Mouse (Mus musculus): ENCODE measurements around the gene Tsnax.

Tsnax gene

DNA sequence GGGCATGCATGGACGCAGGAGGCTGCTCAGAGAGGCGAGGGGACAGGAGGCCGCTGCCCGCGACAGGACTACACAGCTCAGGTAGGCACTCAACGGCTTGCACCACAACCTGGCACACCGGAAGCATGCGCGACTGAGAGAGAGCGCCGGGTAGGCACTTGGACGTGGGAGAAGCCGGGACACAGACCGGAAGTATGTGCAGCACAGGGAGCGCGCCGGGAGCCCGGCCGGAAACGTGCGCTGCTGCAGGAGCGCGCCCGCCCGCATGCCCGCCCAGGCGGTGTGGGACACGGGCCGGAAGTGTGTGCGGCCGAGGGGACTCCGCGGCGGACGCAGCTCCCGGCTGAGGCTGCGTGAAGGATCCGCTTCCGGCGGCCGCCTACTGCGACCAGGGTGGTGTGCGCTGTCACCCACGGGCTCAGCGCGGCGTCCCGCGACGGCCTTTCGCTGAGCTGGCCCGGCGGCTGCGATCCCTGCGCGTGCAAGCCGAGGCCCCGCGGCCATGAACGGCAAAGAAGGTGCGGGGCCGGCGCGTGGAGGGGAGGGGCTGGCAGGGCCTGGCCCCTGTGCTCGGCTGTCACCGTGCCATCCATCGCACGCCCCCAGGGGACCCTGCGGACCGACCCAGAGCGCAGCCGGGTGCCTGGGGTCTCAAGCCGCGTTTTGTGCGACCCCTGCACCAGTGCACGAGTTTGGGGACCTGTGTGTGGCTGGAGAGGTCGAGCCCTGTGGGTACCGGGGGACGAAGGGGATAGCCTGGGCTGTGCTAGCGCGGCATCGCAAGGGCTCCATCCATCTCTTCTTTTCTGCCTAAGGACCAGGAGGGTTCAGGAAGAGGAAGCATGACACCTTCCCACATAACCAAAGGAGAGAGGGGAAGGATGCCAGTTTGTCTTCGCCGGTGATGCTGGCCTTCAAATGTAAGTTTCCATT is at the start of gene Tsnax:
Gene Tsnax (plus strand): TSS at position 303 of the 933 bp plus-strand sequence.
- peak; percentile 87 for DNase-seq (ENCODE audit: low spot score)

DNA sequence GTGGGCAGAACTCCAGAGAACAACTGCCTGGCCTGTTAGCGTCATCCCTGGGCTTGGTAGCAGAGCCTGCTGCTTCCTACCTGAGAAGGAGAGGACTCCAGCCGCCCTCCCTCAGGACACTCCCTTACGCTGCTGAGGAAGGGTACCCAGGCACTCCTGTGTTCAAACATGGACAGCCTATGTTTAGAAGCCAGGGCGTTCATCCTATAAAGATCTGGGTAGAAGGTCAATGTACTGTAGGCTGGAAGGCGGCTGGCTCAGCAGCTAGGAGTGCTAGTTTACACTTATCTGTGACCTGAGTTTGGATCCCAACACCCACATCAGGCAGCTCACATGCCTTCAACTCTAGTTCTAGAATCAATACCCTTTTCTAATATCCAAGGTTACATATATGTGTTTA is 49.6 kb upstream of the Tsnax start:
- no peak for DNase-seq (ENCODE audit: low spot score)

DNA sequence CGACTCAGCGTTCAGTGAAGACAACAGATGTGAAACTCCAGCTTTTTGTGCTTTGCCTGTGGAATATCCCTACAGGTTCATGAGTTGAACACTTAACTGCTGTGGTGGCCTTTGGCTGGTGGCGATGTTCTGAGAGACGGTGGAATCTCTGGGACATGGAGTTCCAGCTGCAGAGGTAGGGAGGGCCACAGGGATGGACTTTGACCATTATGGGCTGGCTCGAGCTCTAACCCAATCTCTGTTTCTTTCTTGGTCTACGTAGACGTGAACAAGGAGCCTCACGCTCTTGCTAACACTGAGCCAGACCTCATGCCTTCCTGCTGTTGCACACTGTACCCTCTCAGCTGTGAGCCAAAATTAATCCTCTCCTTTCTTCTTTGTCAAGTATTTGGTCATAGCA is 47.8 kb upstream of the Tsnax start:
- DNase-seq (ENCODE audit: low spot score), result no peak

DNA sequence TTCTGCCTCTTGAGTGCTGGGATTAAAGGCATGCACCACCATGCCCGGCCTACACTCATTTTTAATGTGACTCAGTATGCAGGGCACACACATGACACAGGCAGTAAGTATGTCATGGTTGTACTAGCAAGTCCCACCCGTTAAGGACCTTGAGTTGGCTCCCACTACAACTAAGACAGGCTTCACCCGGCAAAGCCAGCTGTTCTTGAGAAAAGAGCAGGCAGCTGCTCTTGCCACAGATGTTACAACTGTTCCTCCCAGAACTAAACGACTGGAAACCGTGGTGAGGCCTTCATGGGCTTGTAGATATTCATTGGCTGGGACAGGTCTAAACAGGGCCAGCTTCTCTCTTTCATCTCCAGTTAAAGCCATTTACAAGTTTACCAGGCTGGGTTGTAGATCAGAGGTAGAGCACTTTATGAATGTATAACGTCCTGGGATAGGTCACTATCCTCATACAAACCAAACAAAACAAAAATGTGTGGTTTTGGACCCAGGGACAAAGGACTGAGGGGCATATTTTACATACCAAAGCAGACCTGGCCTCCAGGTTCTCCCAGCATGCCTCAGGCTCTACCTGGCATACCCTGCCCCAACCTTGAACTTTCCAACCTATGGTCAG is 42.4 kb upstream of the Tsnax start:
- DNase-seq (ENCODE audit: low spot score), result no peak

DNA sequence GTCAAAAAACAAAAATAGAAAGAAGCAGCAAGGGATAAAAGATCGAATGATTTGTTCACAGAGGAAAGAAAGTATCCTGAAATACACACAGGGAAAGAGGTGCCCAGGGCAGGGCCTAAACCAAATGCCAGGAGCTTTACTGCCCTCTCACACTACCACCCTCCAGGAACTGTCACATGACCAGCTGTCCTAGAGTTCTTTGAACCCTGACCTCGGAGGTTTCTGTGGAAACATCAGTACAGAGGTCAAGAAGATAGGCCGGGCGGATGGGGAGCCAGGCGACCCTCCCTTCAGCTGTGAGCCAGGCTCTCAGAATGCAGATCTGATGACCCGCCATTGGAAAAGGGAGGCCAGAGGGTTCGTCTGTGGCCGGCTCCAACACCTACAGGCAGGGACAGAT is 39.6 kb upstream of the Tsnax start:
- no peak for DNase-seq (ENCODE audit: low spot score)

DNA sequence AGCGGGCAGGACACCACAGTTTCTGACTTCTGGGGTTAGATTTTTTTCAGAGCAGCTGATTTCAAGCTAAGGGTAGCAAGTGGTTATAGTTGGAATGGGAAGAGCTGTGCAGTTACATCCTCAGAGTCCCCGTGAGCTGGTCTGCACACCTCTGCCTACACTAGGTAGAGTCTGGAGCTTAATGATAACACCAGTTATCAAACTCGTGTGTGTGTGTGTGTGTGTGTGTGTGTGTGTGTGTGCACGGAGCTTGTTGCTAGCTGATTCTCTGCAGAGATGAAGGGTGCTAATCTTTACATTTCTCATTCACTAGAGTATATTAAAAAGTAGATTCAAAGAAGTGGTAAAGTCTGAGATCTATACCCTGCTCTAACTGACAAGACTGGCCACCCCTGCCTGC is 38.5 kb upstream of the Tsnax start:
- DNase-seq (ENCODE audit: low spot score), result no peak

DNA sequence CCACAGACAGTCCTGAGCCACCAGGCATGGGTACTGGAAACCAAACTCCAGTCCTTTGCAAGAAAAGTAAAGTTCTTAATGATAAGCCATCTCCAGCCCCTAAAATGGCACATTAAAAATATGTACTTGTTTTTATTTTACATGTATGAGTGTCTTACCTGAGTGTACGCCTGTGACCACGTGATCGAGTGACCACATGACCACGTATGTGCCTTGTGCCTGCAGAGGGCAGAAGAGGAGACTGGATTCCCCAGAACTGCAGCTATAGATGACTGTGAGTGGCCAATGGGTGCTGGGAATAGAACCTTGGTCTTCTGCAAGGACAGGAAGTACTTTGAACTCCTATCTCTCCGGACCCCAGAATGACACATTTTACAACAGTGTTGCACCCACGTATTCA is 36.6 kb upstream of the Tsnax start:
- DNase-seq (ENCODE audit: low spot score), result no peak

DNA sequence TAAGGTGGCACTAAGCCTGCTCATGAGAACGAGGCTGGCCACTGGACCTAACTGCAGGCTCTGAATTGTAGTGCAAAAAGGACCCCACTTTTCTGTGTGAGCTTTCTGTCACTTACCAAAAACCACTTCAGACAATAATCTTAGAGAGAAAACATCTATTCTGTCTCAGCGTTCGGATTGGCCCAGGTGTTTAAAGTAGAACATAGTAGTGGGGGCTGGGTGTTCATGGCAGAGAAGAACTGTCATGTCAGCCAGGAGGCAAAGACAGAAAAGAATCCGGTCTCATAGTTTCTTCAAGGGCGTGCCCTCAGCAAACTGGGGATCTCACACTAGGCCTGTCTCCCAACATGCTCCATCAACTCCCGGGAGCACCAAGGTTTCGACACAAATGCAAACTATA is 34.8 kb upstream of the Tsnax start:
- no peak for DNase-seq (ENCODE audit: low spot score)

DNA sequence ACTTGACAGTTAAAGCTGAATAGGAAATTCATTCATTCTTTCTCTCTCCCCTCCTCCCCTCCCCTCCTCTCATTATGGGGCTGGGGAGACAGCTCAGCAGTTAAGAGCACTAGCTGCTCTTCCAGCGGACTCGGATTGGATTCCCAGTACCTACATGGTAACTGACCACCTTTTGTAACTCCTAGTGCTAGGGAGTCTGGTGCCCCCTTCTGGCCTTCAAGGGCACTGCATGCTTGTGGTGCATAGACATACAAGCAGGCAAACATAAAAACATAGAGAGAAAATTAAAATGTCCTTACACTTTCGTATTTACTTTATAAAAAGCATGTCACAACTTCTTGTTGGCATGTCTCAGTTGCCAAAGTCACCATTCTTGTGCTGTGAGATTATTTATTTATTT is 32.8 kb upstream of the Tsnax start:
- DNase-seq (ENCODE audit: low spot score), result no peak

DNA sequence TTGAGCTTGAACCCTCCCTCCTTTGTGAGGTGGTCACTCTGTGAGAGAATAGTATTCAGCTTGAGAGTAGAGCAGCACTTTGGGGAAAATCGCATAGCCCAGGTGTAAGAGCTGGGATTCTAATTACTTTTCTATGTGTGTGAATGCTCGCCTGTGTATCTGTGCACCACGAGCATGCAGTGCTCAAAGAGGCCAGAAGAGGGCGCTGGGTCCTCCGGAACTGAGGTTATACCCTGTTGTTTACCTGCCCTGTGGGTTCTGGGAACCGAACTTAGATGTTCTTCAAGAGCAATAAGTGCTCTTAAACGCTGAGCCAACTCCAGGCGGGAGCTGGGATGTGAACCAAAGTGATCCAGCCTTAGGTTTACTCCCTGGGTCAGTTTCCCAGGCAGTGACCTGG is 32.0 kb upstream of the Tsnax start:
- no peak for DNase-seq (ENCODE audit: low spot score)

DNA sequence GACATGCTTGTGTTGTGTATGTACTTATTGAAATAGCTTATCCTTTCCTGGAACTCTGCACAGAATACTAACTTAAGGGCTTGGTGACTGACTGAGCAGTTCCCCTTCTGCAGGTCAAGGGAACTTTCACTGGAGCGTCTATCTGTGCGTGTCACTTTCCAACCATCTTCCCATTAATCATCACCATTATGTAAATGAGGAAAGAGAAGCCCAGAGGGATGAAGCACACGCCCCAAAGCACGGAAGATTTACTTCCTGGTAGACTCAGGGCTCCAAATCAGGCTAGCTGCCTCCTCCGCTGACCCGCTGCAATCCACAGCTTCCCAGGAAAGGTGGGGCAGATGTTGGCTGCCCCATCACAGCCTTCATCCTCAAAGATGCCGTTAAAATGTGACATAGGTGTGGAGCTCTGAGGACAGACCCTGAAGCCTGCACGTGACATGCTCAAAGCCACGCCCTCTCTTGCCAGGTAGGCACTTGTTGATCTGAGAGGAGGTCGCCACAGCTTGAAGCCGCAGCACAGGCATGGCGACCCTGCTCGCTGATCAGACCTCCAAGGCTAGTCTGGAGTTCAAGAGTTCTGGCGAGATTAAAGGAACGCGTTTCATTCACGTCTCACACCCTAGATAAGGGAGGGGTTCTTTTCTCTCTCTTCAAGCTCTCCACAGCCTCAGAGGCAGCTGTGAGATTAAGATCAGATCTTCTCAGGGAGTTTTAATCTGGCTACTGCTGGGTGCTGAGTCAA is 21.7 kb upstream of the Tsnax start:
- no peak for DNase-seq (ENCODE audit: low spot score)

DNA sequence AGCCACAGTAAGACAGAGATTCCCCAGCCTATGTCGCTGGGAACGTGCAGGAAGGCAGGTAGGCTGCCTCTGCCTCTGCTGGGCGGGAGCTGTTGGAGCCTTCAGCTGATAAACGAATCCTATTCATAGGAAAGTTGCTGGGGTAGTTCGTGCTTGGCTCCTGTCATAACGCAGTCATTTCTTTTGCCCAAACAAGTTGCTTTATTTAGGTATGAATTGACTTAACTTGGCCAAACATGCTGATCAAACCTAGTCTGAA is 21.2 kb upstream of the Tsnax start:
- no peak for DNase-seq (ENCODE audit: low spot score)

DNA sequence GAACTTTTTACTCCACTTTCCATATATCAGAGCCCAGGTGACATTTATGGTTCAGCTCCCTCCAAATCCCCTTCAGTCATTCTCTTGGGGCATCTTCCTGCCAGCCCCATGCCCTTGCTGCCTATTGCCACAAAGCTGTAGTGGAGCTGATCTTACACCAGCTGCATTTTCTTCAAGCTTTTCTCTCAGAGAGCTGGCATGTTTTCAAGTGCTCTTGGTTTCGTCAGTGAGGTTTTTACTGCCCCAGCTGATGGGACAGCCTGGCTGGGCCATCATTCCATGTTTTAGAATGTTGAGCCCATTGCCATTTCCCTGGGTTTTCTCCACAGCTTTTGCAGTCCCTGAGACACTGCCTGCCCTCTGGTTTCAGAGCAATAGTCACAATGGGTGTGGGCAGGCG is 17.0 kb upstream of the Tsnax start:
- no peak for DNase-seq (ENCODE audit: low spot score)

DNA sequence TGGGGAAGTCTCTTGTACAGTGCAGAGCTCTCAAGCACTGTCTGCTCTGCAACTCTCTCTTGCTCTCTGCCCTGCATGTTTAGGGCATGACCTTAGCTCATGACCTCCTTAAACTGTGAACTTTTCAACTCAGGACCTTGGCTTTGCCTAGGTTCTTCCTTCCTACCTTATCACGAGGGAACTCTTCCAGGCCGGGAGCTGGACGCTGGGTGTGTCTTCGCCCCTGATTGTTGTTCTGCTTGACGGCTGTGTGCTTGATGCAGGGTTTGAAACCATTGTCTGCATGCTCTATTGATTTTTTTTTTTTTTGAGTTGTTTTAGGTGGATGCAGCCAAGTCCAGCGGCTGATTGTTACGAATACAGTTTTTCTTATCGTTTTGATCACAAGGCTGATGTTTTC is 11.3 kb downstream of the Tsnax start:
- DNase-seq (ENCODE audit: low spot score), result no peak

DNA sequence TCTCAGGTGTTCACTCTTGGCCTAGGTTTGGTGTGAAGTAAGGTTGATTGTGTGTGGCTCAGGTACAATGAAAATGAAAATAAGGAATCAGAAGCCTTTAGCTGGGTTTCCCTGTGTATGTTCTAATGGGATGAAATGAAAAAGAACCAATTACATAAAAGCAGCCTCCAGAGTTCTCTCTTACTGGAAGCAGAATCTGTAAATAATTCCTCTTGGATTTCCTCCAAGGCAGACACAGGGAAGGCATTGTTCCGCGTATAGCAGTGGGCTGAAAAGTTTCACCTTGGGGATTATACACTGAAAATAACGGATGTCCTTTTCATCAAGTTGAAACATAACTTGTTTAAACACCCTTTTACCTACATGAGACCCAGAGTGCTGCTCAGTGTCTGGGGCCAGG is 14.4 kb downstream of the Tsnax start:
- no peak for DNase-seq (ENCODE audit: low spot score)

DNA sequence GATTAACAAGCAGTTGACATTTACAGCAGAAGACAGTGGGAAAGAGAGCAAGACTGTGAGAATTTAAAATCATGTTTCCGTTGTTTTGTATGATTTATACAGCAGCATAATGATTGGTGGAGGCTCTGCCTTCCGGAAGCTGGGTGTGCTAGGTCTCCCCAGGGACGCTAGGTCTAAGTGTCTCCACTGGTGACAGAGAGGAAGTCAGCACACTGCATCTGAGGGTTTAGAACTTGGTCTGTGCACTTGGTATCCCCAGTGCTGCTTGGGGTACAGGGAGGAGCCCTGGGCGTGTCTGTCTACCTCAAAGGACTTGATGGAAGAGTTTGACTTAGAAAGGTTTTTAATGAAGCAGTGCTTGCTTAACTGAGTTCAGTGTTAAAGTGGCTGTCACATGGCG is 16.0 kb downstream of the Tsnax start:
- DNase-seq (ENCODE audit: low spot score), result no peak

DNA sequence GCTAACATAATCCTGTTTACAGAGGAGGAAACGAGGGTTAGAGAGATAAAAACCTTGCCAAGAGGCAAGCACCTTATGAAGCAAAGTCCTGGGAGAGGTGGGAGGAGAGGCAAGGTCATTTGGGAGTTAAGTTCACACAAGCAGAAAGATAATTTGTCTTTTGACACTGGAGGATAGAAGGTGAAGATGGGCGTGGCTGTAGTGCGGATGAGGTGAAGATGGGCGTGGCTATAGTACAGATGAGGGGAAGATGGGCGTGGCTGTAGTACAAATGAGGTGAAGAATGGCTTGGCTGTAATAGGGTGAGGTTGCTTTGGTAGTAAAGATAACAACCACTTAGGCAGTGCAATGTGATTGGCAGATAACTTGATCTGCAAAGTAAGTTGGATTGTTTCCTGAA is 18.5 kb downstream of the Tsnax start:
- DNase-seq (ENCODE audit: low spot score), result no peak

DNA sequence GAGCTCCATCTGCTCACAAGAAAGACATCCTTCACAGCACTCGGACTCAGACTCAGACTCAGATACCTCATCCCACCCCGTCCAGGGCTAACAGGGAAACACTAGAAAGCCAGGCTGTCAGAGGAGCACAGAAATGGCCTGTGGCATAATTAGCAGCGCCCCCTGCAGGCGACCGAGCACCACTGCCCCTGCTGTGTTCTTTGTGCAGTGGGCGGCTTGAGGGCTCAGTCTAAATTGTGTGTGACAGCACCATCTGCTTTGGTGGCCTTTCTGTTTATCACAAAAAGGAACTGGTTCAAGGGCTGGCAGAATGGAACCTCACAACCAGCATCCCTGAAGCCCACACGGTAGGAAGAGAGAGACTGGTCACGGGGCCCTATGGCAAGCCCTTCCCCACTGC is 21.9 kb downstream of the Tsnax start:
- DNase-seq (ENCODE audit: low spot score), result no peak

DNA sequence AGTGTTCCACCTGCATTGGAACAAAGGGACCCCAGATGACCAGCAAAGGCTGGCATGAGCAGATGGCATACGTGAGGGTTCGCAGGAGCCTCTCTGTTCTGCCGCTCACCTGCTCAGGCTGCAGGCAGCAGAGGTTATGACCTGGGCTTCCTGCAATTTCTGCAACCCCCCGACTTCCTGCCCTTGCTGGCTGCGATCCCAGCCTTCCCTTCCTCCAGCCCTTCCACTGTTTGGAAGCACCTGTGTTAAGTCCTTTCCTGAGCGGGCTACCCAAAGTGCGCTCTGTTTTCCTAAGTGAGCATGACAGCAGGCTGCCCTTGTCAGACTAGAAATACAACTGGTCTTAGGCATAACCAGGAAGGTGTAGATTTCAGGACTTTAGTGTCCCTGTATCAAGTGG is 24.3 kb downstream of the Tsnax start:
- DNase-seq (ENCODE audit: low spot score), result no peak

DNA sequence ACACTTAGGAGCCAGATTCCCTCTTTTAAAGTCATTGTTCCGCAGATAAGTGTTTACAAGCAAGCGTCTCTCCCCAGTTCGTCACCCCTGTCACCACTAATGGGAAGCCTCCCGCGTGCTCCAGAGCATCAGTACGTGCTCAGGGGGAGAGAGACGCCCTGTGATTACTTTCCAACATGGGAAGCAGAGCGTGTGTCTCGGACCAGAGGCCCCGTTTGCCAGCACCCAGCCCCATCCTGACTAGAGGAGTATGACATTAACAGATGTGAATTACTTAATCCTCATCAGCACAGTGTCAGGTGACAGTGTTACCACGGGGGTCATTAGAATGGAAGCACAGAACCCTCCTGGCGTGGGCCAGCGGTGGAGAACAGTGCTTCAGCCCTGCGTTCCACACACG is 25.9 kb downstream of the Tsnax start:
- DNase-seq (ENCODE audit: low spot score), result no peak

DNA sequence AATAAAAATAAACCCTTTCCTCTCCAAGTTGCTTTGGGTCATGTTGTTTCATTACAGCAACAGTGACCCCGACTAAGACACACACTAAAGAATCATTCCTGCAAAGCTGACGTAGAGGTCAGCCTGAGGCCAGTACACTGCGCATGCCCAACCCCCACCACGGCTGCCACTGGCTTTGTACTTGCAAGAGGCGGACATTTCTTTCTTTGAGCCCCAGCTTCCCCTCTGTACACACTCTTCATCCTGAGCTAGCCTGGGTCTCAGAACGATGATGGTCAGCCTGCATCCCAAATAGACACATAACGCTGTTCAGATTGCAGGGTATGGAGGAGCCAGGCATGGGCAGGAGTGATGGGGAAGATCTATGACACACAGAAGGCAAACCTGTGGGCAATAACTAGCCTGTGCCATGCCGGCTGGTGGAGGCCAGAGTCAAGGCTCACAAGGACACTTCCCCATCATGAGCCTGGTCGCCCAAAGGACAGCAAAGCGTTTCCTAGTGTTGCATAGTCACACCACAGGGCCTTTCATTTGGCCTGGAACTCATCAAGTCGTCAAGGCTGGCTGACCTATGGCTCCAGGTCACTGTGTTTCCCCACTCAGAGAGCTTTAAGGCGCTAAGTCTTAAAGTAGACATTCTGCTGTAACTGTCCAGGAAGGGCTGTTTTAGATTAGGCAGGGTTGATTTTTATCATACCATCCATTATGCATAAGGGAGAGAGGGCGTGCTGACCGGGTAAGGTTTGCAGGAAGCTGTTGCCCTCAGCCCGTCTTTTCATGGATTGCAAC is 28.0 kb downstream of the Tsnax start:
- no peak for DNase-seq (ENCODE audit: low spot score)

DNA sequence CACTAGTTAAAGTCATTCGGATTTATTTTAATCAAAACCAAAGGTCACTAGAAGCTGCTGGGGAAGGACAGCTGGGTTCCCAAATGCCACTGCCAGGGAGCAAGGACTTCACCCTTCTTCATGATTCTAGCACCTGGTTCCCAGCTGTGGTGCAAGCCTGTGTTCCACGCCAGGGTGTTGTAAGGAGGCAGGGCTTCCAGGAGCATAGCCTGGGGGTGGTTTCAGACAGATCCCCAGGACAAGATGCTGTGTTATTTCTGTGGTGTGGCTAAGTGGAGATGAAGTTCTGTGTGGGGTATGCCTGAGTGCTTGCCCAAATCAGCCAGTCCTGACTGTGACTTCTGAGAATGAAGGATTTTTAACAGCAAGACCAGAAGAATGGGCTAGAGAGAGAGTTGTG is 28.7 kb downstream of the Tsnax start:
- DNase-seq (ENCODE audit: low spot score), result no peak

DNA sequence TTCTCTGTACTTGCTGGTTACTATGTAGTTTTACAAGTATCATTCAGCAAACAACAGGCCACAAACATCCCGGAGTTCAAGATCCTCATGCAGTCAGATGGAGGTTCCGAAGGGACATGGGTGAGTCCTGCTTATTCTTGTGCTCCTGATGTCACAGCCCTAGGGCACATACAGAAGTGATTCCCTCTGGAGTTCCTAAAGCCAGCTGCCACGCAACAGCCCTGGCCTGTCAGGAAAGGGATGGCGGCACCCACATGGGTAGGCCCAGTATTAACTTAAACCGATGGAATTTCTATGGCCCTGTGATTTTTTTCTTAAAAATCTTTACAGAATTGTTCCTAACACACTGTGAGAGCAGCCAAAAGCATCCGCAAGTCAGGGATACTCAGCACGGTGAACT is 30.6 kb downstream of the Tsnax start:
- no peak for DNase-seq (ENCODE audit: low spot score)

Data from ovary, adult 18-20 months (tissue).